Mouse (Mus musculus) brain, embryonic 18.5 days (tissue): Measurements from ENCODE around the gene Sfta2.
A peak's percentile ranks its signal among the peaks of the same experiment; 100 is the strongest.

ENCODE experiments used
- DNase-seq: peaks from one replicate; pipeline ENCODE4 v3.0.0-alpha.2; 2012; ENCODE audit warnings: low read depth, low spot score

Sfta2 gene

GRCm38 (mm10) chr17:35601249-35601648 lies at the start of gene Sfta2:
Gene Sfta2 (plus strand): TSS chr17:35601549.
- DNase-seq, result no peak

DNA sequence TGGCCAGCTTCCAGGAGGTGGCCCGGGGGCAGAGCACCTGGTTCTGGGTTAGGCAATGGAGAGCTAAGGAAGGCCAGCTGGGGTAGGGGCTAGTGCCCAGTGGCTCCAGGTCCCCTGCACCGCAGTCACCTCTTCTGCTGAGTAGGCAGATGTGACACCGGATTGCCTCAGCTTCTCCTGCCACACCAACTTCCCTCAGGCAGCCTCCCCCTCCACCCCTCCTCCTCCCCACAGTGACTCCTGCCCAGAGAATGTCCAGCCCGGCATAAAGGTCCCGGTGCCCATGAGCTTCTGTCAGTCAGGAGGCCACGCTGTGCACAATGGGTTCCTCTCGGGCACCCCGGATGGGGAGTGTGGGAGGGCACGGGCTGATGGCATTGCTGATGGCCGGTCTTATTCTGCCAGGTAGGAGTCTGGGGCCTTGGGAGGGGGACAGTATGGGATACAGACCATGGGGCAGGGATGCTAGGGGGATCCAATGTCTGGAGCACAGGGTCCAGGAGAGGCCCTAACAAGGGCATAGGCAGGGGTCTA lies 49.4 kb upstream of the Sfta2 start, which contains the start of gene Cdsn:
Gene Cdsn (plus strand): TSS at position 248 of the 534 bp plus-strand sequence.
- DNase-seq, result no peak

GRCm38 (mm10) chr17:35554321-35554720 lies 47.0 kb upstream of the Sfta2 start:
- no peak for DNase-seq

DNA sequence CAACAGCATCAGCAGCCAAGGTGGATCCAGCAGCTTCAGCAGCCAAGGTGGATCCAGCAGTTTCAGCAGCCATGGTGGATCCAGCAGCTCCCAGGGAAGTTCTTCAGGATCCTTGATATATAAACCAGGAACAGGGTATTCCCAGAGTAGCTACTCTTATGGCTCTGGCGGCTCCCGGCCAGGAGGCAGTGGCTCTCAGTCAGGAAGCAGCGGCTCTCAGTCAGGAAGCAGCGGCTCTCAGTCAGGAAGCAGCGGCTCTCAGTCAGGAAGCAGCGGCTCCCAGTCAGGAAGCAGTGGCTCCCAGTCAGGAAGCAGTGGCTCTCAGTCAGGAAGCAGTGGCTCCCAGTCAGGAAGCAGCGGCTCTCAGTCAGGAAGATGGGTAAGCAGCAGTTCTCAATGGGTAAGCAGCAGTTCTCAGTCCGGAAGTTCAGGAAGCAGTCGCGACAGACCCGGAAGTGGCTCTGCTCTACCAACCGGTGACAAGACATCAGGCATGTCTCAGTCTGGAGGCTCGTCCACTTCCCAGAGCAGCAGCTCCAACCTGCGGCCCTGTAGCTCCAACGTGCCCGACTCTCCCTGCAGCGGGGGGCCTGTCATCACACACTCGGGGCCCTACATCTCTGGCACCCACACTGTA lies 46.5 kb upstream of the Sfta2 start:
- no peak for DNase-seq

DNA sequence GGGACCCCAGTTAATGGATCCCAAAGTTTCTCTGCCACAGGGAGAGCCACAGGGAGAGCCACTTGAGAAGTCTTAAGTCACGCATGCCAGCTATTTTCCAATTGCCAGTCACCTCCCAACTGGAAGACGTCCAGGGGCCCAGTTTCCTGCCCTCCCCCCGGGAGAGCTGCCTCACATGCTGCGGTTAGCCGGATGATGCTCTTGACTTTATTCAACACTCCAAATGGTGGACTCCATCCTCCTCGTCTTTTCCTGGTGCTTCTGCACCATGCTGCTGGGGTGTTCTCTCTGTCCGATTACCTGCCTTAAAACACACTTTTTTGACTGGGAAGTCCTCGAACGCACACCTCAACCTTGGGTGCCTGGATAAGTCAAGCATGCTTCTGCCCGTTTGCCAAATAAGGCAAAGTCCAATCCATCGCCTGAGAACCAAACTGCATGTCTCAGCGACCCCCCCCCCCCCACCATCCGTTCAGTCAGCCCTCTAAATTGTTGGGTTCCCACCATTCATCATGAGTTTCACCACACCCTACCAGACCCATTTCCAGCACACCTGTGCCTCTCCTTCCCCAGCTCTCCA lies 45.1 kb upstream of the Sfta2 start:
- no peak for DNase-seq

DNA sequence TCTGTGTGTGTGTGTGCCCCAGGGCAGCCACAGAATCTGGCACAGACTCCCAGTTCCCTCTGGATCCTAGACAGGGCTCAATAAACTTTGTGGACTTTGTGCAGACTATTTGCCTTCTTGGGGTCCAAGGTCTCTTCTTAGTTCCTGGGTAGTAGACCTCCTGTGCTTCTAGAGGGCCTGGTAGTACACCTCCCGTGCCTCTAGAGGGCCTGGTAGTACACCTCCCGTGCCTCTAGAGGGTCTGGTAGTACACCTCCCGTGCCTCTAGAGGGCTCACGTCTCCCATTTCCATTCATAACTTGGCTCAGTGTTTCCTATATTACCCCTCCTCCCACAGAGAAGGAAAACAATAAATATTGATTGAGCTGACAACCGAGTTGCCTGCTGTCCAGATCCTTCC lies 44.5 kb upstream of the Sfta2 start:
- DNase-seq, result no peak

DNA sequence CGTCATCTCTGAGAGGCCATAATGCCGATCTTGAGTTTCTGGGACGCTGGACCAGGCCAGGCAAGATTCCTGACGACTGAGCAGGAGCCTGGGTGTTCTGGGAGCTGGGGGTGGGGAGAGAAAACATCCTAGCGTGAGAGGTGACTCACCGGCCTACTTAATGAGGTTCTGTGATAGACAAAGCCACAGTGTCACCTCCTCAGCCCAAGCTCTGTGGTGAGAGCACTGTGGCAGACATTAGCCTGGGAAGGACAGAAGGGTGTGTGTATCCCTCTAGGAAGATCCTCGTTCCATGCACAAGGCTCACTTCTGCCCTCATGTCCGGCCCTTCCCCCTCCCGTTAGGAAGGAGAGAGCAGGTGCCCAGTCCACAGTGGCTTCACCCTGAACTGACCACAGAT lies 44.0 kb upstream of the Sfta2 start:
- DNase-seq, result no peak

GRCm38 (mm10) chr17:35558216-35558615 lies 43.1 kb upstream of the Sfta2 start:
- DNase-seq, result no peak

DNA sequence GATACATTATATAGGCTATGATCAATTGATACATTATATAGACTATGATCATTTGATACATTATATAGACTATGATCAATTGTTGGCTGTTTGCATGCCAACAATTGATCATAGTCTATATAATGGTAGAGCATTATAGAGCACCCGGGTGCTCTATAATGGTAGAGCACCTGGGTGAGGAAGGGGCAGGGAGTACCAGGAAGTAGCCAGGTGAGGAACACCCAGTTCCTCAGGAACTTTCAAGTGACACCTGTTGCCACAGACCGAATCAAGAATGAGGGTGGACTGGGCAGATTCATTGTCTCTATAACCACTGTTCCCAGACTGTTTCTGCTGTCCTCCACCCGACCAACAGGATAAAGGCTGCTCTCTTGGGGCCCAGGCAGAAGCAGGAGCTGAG lies 34.2 kb upstream of the Sfta2 start, which contains the start of gene 2300002M23Rik:
Gene 2300002M23Rik (plus strand): TSS at position 301 of the 400 bp plus-strand sequence.
- DNase-seq, result no peak

DNA sequence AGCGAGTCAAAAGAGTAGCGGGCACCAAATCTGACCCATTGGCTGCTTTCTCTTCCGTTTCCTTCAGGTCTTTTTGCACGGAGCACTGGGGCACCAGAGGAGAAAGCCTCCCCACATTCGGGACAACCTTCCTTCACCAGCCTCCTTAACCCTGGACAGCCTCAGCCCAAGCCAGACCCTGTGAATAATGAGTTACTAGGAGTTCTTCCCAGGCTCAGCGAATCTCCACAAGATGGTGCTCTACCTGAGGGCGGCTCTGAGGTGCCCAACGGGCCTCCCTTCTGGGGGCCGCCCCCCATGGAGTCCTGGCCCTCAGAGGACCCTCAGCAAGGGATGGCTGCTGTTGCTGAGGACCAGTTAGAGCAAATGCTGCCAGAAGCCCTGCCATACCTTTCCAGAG lies 33.6 kb upstream of the Sfta2 start:
- DNase-seq, result no peak

DNA sequence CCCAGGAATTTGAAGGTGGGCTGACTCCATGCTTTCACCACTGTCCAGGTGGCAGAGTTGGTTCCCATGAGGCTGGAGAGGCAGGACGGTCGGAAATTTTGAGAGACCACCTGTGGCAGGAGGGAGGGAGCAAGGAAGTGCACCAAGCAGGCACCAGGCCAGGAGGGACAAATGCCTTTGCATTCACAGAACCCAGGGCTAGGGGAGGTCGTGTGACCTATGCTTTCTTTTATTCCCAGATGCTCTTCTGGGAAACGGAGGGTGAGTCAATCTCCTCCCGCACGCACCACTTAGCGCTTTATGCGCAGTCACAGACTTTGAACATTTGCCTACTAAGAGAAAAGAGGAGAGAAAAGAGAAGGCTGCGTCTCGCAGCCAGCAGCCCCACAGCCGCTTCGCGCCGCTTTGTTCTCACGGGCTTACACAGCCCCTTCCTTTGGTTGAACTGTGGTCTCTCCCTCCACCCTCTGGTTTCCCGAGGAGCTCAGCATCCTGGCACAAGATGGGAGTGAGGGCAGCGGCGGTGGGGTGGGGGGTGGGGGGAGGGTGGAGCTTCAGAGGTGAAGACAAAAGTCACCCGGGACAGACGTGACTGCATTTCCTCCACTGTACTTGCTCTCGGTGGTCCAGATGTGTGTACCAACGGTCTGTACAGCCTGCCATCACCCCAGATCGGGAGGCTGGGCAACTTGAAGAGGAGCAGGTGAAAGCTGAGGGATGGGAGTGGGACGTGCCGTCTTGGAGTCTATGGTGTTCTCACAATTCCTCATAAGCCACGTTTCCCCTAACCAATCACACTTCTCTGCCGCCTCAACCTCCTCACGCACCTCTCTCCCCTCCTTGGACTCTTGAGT lies 32.0 kb upstream of the Sfta2 start:
- DNase-seq, result no peak

DNA sequence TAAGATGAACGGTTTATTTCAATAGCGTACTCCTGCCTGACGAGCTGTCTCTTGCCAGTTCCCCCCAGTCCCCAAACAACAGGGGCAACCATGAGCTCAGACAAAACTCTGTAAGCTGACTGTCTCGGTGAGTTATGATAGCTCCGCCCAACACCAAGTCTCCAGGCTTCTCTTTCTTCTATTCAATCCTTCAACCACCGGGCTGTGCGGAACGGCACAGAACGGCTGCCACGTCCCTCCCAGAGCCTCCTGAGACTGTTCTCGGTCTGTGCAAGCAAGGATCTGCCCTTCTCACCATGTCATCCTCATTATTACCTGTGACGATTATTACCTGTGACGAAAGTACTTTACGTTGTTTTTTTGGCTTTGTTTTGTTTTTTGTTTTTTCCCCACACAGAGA lies 30.5 kb upstream of the Sfta2 start:
- no peak for DNase-seq

DNA sequence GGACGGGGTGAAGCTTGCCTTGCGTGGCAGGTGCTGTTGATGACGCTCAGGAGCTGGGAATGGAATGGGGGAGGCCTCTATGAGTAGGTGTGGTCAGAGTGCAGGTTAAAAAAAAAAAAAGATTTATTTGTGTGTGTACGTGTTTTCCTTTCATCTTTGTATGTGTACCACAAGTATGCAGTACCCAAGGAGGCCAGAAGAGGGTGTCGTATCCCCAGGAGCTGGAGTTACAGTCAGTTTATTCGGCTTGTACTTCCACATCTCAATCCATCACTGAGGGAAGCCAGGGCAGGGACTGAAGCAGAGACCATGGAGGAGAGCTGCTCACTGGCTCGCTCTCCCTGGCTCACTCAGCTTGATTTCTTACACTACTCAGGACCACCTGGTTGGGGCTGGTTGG lies 29.9 kb upstream of the Sfta2 start:
- no peak for DNase-seq

- DNase-seq, result no peak
Observed at GRCm38 (mm10) chr17:35578211-35578610, 23.1 kb upstream of the Sfta2 start.

DNA sequence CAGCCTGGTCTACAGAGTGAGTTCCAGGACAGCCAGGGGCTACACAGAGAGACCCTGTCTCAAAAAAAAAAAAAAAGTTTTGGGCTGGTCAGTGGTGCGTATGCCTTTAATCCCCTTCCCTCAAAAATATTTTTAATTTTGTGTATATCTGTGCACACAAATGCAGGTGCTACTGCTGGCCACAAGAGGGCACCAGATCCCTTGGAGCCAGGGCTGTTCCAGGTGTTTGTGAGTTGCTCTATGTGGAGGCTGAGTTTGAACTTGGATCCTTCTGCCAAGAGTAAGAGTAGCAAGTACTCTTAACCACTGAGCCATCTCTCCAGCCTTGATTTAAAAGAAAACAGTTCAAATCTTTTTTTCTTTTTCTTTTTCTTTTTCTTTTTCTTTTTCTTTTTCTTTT lies 18.4 kb upstream of the Sfta2 start:
- DNase-seq, result no peak

- DNase-seq, result peak; percentile 51
Observed at GRCm38 (mm10) chr17:35584330-35584937, 16.9 kb upstream of the Sfta2 start.

DNA sequence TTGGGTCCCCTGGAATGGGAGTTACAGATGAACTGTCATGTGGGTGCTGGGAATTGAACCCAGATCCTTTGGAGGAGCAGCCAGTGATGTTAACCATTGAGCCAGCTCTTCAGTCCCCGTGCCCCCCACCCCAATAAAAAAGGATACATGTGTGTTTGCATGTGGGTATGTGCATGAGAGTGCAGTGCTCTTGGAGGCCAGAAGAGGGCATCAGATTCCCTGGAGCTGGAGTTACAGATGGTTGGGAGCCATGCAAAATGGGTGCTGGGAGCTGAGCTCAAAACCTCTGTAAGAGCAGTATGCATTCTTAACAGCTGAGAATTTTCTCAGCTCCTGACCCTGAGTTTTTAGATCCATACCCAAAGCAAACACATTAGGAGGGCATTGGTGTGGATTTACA lies 14.1 kb upstream of the Sfta2 start:
- no peak for DNase-seq

DNA sequence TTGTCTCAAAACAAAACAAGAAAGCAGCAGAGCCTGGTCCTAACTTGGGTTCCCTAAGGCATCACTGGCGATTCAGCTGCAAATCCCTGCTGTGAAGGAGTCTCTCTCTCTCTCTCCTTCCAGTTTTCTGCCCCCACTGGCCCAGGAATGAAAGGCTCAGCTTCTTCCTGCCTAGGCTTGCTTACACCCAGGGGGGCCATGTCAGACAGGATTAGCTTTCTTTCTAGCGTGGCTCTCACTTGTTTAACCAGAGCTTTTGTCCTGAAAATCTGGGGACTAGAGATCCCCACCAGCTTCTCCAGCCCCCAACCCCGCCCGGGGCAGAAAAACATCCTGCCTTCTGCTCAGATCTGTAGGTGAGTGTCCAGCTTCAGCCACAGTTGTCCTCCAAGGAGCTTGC lies 13.0 kb upstream of the Sfta2 start:
- DNase-seq, result no peak

GRCm38 (mm10) chr17:35590410-35591218 lies 10.7 kb upstream of the Sfta2 start:
- DNase-seq, result peak; percentile 73

DNA sequence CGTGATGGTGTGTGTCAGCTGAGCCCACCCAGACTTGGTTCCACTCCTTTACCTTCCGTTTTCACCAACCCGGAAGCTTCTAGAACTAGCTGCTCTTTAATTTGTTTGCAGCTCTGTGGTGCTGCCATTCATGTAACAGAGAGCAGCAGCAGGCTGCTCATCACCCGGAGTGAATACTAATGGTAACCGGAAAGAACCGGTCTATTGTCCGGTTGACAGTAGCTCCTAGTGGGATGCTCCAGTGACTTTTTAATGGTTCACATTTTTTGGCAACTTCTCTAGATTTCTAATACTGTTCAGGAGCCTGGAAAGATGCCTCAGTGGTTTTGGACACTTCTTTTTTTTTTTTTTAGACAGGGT lies 10.2 kb upstream of the Sfta2 start:
- DNase-seq, result no peak

DNA sequence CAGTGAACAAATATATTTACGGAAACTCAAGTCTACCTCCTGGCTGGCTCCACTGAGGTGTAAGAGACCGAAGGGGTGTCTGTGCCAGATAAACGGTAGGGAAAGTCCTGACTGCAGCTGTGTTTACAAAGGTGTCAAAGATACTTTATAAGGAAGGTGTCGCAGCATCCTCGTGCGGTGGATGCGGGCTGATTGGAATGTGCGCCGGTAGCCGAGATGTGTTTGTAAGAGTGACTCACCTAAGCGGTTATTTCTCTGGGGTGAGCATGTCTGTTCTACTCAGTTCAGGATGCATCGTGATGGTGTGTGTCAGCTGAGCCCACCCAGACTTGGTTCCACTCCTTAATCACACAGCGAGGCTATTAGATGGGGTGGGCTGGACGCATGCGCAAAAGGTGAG lies 9.6 kb upstream of the Sfta2 start:
- no peak for DNase-seq
